Mouse (Mus musculus) brain, adult 10 weeks (tissue): ENCODE measurements around the gene Sphk1. TPM values are rescaled to one million over a fixed set of nuclear protein-coding genes. Genes with fewer than 3 reads are reported as not detected.

Experiments
- polyA plus RNA-seq: library from polyadenylated mRNA; stranded (reverse); fragments of 350-450 nt; fragmentation: Illumina TruSeq; extraction: RNeasy Lipid Tissue Mini Kit (QIAGEN cat#74804); gene quantifications from one replicate; pipeline ENCODE4 v1.2.3, GENCODE M21; 2015; ENCODE audit warnings: low read depth, low replicate concordance

Sphk1 gene
- polyA plus RNA-seq: 4.9 TPM

DNA sequence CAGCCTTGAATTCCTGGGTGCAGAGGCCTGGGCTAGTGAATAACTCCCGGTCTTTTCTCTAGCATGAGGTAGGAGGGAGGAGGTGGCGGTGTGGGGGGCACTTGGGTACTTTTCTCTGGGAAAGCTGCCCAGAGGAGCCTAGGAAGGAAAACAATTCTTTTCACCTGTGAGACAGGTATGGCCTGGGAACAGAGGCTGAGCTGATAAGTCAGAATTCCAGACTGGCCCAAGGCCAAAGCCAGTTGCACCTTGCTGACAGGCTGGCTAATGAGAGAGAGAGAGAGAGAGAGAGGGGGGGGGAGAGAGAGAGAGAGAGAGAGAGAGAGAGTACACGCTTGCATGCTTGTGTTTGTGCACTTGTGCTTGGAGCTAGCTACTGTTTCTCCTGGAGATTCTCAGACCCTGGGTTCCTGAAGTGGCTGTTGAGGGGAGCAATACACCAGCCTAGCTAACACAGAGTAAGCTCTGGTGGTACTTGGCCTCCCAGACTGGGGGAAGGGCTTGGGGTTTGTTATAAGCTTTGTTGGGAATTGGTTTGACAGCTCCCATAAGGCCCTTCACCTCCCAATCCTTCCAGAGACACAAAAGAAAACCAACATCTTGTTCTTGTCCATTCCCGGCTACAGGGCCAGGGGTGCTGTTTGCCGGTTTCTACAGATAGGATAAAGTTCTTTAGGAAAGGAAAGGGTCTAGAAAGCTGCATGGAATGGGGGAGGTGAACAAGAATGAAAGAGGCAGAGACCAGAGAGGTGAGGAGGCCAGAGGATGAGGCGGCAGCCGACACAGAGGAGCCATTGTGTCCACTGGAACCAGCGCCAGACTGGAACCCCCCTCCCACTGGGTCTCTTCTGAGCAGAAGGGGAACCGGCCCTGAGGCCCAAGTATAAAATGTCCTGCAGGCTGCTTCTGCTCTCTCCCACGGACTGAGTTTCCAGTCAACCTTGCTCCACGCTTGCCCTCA, at the start of gene Sphk1:
Sphk1 (plus strand) TSS at position 739 of the 961 bp plus-strand sequence.

DNA sequence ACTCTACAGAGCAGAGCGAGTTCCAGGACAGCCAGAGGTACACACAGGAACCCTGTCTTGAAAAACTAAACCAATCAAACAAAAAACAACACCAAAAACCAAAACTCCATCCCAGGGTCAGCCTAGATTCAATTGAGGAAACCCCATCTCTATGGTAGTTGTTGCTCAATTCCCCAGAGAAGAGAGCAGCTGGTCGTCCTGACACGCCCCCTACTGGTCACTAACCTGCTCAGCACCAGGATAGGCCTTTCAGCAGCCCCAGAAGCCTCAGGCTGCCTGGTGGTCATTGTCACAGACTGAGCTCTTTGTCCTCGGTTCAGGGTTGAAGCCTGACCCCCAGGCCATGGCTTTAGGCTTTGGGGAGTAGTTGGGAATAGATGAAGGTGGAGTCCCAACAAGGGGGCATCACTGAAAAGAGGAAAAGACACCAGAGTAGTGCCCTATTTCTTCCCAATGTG, 36.9 kb upstream of the Sphk1 start, which contains the start of gene Prpsap1:
Prpsap1 (minus strand) TSS at position 408 of the 458 bp plus-strand sequence.

DNA sequence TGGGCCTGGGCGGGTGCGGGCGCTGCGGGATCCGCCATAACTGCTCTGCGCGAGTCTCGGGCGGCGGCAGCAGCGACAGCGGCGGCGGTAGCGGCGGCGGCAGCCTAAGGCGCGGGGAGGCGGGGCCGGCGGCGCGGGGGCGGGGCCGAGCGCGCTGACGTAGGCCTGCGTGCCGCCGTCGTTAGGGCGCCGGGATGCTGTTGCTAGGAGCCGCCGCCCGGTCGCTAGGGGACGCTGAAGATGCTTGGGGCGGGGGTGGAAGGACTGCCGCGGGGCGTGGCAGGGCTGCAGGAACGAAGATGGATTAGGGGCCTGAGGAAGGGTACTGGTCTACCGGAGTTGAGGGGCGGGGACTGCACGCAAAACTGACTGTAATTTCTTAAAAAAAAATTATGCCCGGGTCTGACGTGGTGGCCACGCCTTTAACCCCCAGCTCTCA, 50.7 kb downstream of the Sphk1 start, which contains the start of gene Ube2o:
Ube2o (minus strand) TSS at position 72 of the 439 bp plus-strand sequence.

Other genes starting within 250 kb of the Sphk1 start
- gene Galr2, start 250.0 kb upstream of the Sphk1 start, polyA plus RNA-seq: not detected
- gene Exoc7, start 223.7 kb upstream of the Sphk1 start, polyA plus RNA-seq: 74.2 TPM
- 12.3 TPM for gene Foxj1, start 195.5 kb upstream of the Sphk1 start, polyA plus RNA-seq
- gene Rnf157, start 117.9 kb upstream of the Sphk1 start, polyA plus RNA-seq: 178 TPM
- gene Ubald2, start 96.8 kb upstream of the Sphk1 start, polyA plus RNA-seq: 50.3 TPM
- gene Qrich2, start 64.7 kb upstream of the Sphk1 start, polyA plus RNA-seq: 0.10 TPM
- gene Prpsap1, start 36.7 kb upstream of the Sphk1 start, polyA plus RNA-seq: 58.7 TPM
- gene Ube2o, start 50.5 kb downstream of the Sphk1 start, polyA plus RNA-seq: 71.5 TPM
- not detected for gene Aanat, start 55.5 kb downstream of the Sphk1 start, polyA plus RNA-seq
- gene Rhbdf2, start 96.1 kb downstream of the Sphk1 start, polyA plus RNA-seq: 1.3 TPM
- 8.3 TPM for gene Prcd, start 122.6 kb downstream of the Sphk1 start, polyA plus RNA-seq
- gene Cygb, start 123.4 kb downstream of the Sphk1 start, polyA plus RNA-seq: 52.6 TPM
- not detected for gene St6galnac1, start 244.6 kb downstream of the Sphk1 start, polyA plus RNA-seq